Mouse (Mus musculus) midbrain, embryonic 15.5 days (tissue): ENCODE measurements around the gene Prl2c5. TPM values are rescaled to one million over a fixed set of nuclear protein-coding genes. Genes with fewer than 3 reads are reported as not detected.
"Not testable (repeated sequence)": the region's sequence is repeated elsewhere in the genome, so short reads cannot be mapped to it uniquely, and the experiment has no call there.

Experiments
- ATAC-seq: fragments of 200-750 bp; cut with Nextera tagmentation; replicated peaks from 2 replicates; pipeline ENCODE4 v1.8.0; 2017; ENCODE audit warnings: moderate TSS enrichment
- H3K27ac ChIP-seq: fragments of 300-500 bp; sonication (generic); 2 replicates; pipeline ENCODE4 v1.5.1; 2015; ENCODE audit warnings: mild to moderate bottlenecking, inconsistent platforms
- H3K27me3 ChIP-seq: fragments of 300-500 bp; sonication (generic); replicated peaks from 2 replicates; pipeline ENCODE4 v1.6.1; 2015; ENCODE audit warnings: inconsistent platforms
- H3K36me3 ChIP-seq: fragments of 300-500 bp; sonication (generic); replicated peaks from 2 replicates; pipeline ENCODE4 v1.6.1; 2015; ENCODE audit warnings: inconsistent platforms
- H3K4me1 ChIP-seq: fragments of 300-500 bp; sonication (generic); 2 replicates; pipeline ENCODE4 v1.6.1; 2015; ENCODE audit warnings: inconsistent platforms
- H3K4me2 ChIP-seq: fragments of 300-500 bp; sonication (generic); 2 replicates; pipeline ENCODE4 v1.6.1; 2015; ENCODE audit warnings: inconsistent platforms, mild to moderate bottlenecking, moderate library complexity
- H3K4me3 ChIP-seq: fragments of 300-500 bp; sonication (generic); 2 replicates; pipeline ENCODE4 v1.5.1; 2015; ENCODE audit warnings: mild to moderate bottlenecking, inconsistent platforms
- H3K9ac ChIP-seq: fragments of 300-500 bp; sonication (generic); 2 replicates; pipeline ENCODE4 v1.6.1; 2015; ENCODE audit warnings: mild to moderate bottlenecking, inconsistent platforms
- H3K9me3 ChIP-seq: fragments of 300-500 bp; sonication (generic); 2 replicates; pipeline ENCODE4 v1.6.1; 2016; ENCODE audit warnings: inconsistent platforms
- WGBS: fragments of 180-500 bp; shearing (Covaris S2); methylation state at CpG from one replicate; pipeline ENCODE4 v1.1.7; 2015; ENCODE audit warnings: mixed read lengths; 5-methylcytosine and 5-hydroxymethylcytosine counted together
- polyA plus RNA-seq: library from polyadenylated mRNA; unstranded; fragments of >200 nt; fragmentation: Nextera tagmentation; extraction: Ambion mirVana; gene quantifications from 2 replicates; pipeline ENCODE4 v1.2.1, GENCODE M21; 2015

Prl2c5 gene
- not detected in 2 replicates for polyA plus RNA-seq

- H3K4me2 ChIP-seq, H3K36me3 ChIP-seq, H3K4me3 ChIP-seq, H3K9ac ChIP-seq, H3K27ac ChIP-seq, H3K27me3 ChIP-seq, H3K4me1 ChIP-seq, H3K9me3 ChIP-seq, ATAC-seq: not testable (repeated sequence)
- 67% methylated on average over 2 of the region's 2 CpGs for WGBS
Observed at GRCm38 (mm10) chr13:13182415-13182814, at the start of gene Prl2c5. Gene Prl2c5 (plus strand): TSS chr13:13182715.

GRCm38 (mm10) chr13:13162777-13163485, 19.6 kb upstream of the Prl2c5 start:
- not testable (repeated sequence) for H3K4me2 ChIP-seq, H3K9ac ChIP-seq, H3K36me3 ChIP-seq, ATAC-seq, H3K9me3 ChIP-seq, H3K4me3 ChIP-seq, H3K27me3 ChIP-seq, H3K4me1 ChIP-seq, H3K27ac ChIP-seq
- WGBS: 71% methylated on average over 5 of the region's 7 CpGs

- not testable (repeated sequence) for ATAC-seq, H3K36me3 ChIP-seq, H3K4me1 ChIP-seq, H3K27ac ChIP-seq, H3K4me3 ChIP-seq, H3K9ac ChIP-seq, H3K4me2 ChIP-seq, H3K9me3 ChIP-seq, H3K27me3 ChIP-seq
- 66% methylated on average over 2 of the region's 2 CpGs for WGBS
Observed at GRCm38 (mm10) chr13:13168631-13169030, 13.9 kb upstream of the Prl2c5 start.

GRCm38 (mm10) chr13:13173616-13174136, 8.8 kb upstream of the Prl2c5 start:
- H3K4me3 ChIP-seq, H3K27ac ChIP-seq, H3K9ac ChIP-seq, H3K9me3 ChIP-seq, H3K4me1 ChIP-seq, H3K4me2 ChIP-seq, ATAC-seq, H3K36me3 ChIP-seq, H3K27me3 ChIP-seq: not testable (repeated sequence)
- 54% methylated on average over 1 of the region's 1 CpGs for WGBS

- not testable (repeated sequence) for H3K9ac ChIP-seq, H3K4me1 ChIP-seq, H3K4me3 ChIP-seq, H3K9me3 ChIP-seq, H3K27ac ChIP-seq, H3K27me3 ChIP-seq, ATAC-seq, H3K36me3 ChIP-seq, H3K4me2 ChIP-seq
- WGBS: 70% methylated on average over 2 of the region's 2 CpGs
Observed at GRCm38 (mm10) chr13:13175736-13176135, 6.8 kb upstream of the Prl2c5 start.

GRCm38 (mm10) chr13:13211168-13211567, 28.7 kb downstream of the Prl2c5 start:
- H3K27me3 ChIP-seq, H3K4me1 ChIP-seq, H3K27ac ChIP-seq, H3K4me3 ChIP-seq, H3K9me3 ChIP-seq, H3K9ac ChIP-seq, H3K4me2 ChIP-seq, H3K36me3 ChIP-seq, ATAC-seq: not testable (repeated sequence)

- H3K9ac ChIP-seq, H3K27me3 ChIP-seq, ATAC-seq, H3K27ac ChIP-seq, H3K4me3 ChIP-seq, H3K4me1 ChIP-seq, H3K4me2 ChIP-seq, H3K36me3 ChIP-seq, H3K9me3 ChIP-seq: not testable (repeated sequence)
- 99% methylated on average over 2 of the region's 2 CpGs for WGBS
Observed at GRCm38 (mm10) chr13:13216363-13216762, 33.8 kb downstream of the Prl2c5 start.

GRCm38 (mm10) chr13:13220231-13220630, 37.7 kb downstream of the Prl2c5 start:
- WGBS: 73% methylated on average over 5 of the region's 5 CpGs
- H3K9ac ChIP-seq, H3K36me3 ChIP-seq, ATAC-seq, H3K4me2 ChIP-seq, H3K9me3 ChIP-seq, H3K4me3 ChIP-seq, H3K4me1 ChIP-seq, H3K27me3 ChIP-seq, H3K27ac ChIP-seq: not testable (repeated sequence)

- H3K27me3 ChIP-seq, H3K36me3 ChIP-seq, H3K27ac ChIP-seq, H3K9me3 ChIP-seq, H3K4me3 ChIP-seq, H3K9ac ChIP-seq, ATAC-seq, H3K4me2 ChIP-seq, H3K4me1 ChIP-seq: not testable (repeated sequence)
- WGBS: 4% methylated on average over 1 of the region's 1 CpGs
Observed at GRCm38 (mm10) chr13:13237456-13237855, 54.9 kb downstream of the Prl2c5 start.

Other genes starting within 250 kb of the Prl2c5 start
- not detected in 2 replicates for gene Prl2c2, start 177.3 kb upstream of the Prl2c5 start, polyA plus RNA-seq
- gene Gpr137b, start 211.3 kb downstream of the Prl2c5 start, polyA plus RNA-seq: 28.5 and 29.9 TPM in 2 replicates